Mouse (Mus musculus) B cell, adult 2 months (primary cell): Measurements from ENCODE around the gene Ptpn22.
"Not testable (repeated sequence)": the region's sequence is repeated elsewhere in the genome, so short reads cannot be mapped to it uniquely, and the experiment has no call there.

Experiments
- DNase-seq, 2 experiments: peaks; one replicate each; pipeline ENCODE4 v3.0.0; 2022

Ptpn22 gene

GRCm38 (mm10) chr3:103858881-103859801 lies at the start of gene Ptpn22:
Ptpn22 (plus strand) TSS chr3:103859795.
- peak; percentile 73 for DNase-seq

GRCm38 (mm10) chr3:103809799-103810150 lies 49.8 kb upstream of the Ptpn22 start:
- DNase-seq, result no peak

GRCm38 (mm10) chr3:103810967-103811366 lies 48.6 kb upstream of the Ptpn22 start:
- no peak for DNase-seq

GRCm38 (mm10) chr3:103827548-103827947 lies 32.0 kb upstream of the Ptpn22 start:
- no peak for DNase-seq

- no peak for DNase-seq
Measured at GRCm38 (mm10) chr3:103829036-103829435, 30.6 kb upstream of the Ptpn22 start.

- peak in 1 of 2 experiments; percentile 44 for DNase-seq
Measured at GRCm38 (mm10) chr3:103830681-103831080, 28.9 kb upstream of the Ptpn22 start.

GRCm38 (mm10) chr3:103831146-103831545 lies 28.4 kb upstream of the Ptpn22 start:
- DNase-seq, result no peak

- DNase-seq, result no peak
Measured at GRCm38 (mm10) chr3:103832426-103832825, 27.2 kb upstream of the Ptpn22 start, which contains the start of gene Bcl2l15. Bcl2l15 (plus strand) TSS chr3:103832601.

GRCm38 (mm10) chr3:103834001-103834400 lies 25.6 kb upstream of the Ptpn22 start:
- no peak for DNase-seq

GRCm38 (mm10) chr3:103835272-103835950 lies 24.2 kb upstream of the Ptpn22 start:
- DNase-seq, result no peak

- DNase-seq, result no peak
Measured at GRCm38 (mm10) chr3:103835951-103836310, 23.7 kb upstream of the Ptpn22 start.

- no peak for DNase-seq
Measured at GRCm38 (mm10) chr3:103836453-103836852, 23.1 kb upstream of the Ptpn22 start.

GRCm38 (mm10) chr3:103839711-103840110 lies 19.9 kb upstream of the Ptpn22 start:
- no peak for DNase-seq

GRCm38 (mm10) chr3:103840195-103840594 lies 19.4 kb upstream of the Ptpn22 start:
- DNase-seq, result not testable (repeated sequence)

GRCm38 (mm10) chr3:103840946-103841345 lies 18.6 kb upstream of the Ptpn22 start:
- DNase-seq, result peak; percentile 55 to 66

- peak in 1 of 2 experiments; percentile 10 for DNase-seq
Measured at GRCm38 (mm10) chr3:103850644-103851363, 8.8 kb upstream of the Ptpn22 start.

- no peak for DNase-seq
Measured at GRCm38 (mm10) chr3:103851481-103851880, 8.1 kb upstream of the Ptpn22 start.

- no peak for DNase-seq
Measured at GRCm38 (mm10) chr3:103851882-103852281, 7.7 kb upstream of the Ptpn22 start.

- DNase-seq, result peak; percentile 82 to 87
Measured at GRCm38 (mm10) chr3:103852565-103853299, 6.9 kb upstream of the Ptpn22 start.

- DNase-seq, result no peak
Measured at GRCm38 (mm10) chr3:103853804-103854203, 5.8 kb upstream of the Ptpn22 start.

- DNase-seq, result peak in 1 of 2 experiments; percentile 30
Measured at GRCm38 (mm10) chr3:103857036-103857805, 2.4 kb upstream of the Ptpn22 start.
